Comparison of ENCODE assay signal across 7 mouse cellular contexts in the genomic region with DNA sequence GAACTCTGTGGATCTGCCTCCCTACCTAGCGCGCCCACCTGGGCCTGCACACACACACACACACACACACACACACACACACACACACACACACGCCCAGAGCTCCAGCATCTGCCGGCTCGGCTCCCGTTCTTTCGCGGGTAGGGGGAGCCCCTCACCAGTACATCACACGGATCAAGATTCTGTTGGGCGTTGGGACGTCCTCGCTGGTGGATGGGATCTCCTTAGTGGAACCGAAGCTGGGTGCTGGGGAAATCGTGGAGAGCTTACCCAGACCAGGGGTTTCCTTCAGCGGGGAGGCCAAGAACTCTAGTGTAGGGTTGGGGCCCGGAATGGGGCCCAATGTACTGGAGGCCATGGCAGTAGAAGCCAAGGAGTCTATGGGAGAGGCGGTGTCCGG. TPM values are rescaled to one million over a fixed set of nuclear protein-coding genes. Genes with fewer than 3 reads are reported as not detected.
DNase-seq lines count a peak whose midpoint lies in the region; ATAC-seq and TF ChIP-seq lines count a peak whose summit lies in the region.

No protein-coding gene starts in this region.

- no peaks in the 10 kb centered on the region for H3K9me3 ChIP-seq in lung, postnatal 0 days (ENCODE audit: low read length)
- no peaks in the 10 kb centered on the region for H3K9me3 ChIP-seq in embryonic facial prominence, embryonic 14.5 days (ENCODE audit: control insufficient read depth, low read length)
- no peaks in the 10 kb centered on the region for H3K9me3 ChIP-seq in intestine, postnatal 0 days (ENCODE audit: control insufficient read depth)

- peak; percentile 29; the same call in 1 of the 2 replicates for TF ChIP-seq CTCF in lung, postnatal 0 days (IDR thresholded peaks at IDR 0.05)
- peak; percentile 24 for TF ChIP-seq CTCF in intestine, postnatal 0 days (IDR thresholded peaks at IDR 0.05; ENCODE audit: low read depth)

- 0 out of 2 replicates have a peak, but pooled peaks have one; percentile 17 for ATAC-seq in lung, postnatal 0 days
- ATAC-seq in embryonic facial prominence, embryonic 14.5 days (ENCODE audit: low read depth), result peak; percentile 7; the same call in 1 of the 2 replicates
- ATAC-seq in intestine, postnatal 0 days, result no peak
- ATAC-seq in monocyte, adult 5-6 weeks (replicated peaks; ENCODE audit: insufficient number of reproducible peaks, low FRiP score, low TSS enrichment, poor library complexity, severe bottlenecking), result no peak

- H3K27ac ChIP-seq in lung, postnatal 0 days (ENCODE audit: low read length), result no peak overlapping the region
- no peak overlapping the region for H3K27ac ChIP-seq in embryonic facial prominence, embryonic 14.5 days (replicated peaks; ENCODE audit: low read depth, low read length)
- H3K27ac ChIP-seq in intestine, postnatal 0 days (ENCODE audit: low read depth, low read length), result no peak overlapping the region

- H3K4me1 ChIP-seq in lung, postnatal 0 days (ENCODE audit: insufficient read depth, low read depth, low read length), result no peaks in the 10 kb centered on the region
- no peaks in the 10 kb centered on the region; the same call in none of the 2 replicates for H3K4me1 ChIP-seq in embryonic facial prominence, embryonic 14.5 days (ENCODE audit: control insufficient read depth, insufficient read depth, low read length)
- peaks cover 5% of the 10 kb centered on the region; the same call in 1 of the 2 replicates for H3K4me1 ChIP-seq in intestine, postnatal 0 days (replicated peaks; ENCODE audit: control insufficient read depth, insufficient read depth, low read length)

- no peak for DNase-seq in lung, postnatal 0 days (ENCODE audit: low spot score)
- DNase-seq in lung, postnatal 14 days, result no peak
- DNase-seq in embryonic facial prominence, embryonic 14.5 days (ENCODE audit: low spot score), result peak; percentile 21
- peak; percentile 39 for DNase-seq in retina, embryonic 14.5 days (ENCODE audit: low spot score)
- no peak for DNase-seq in MN1 (ENCODE audit: low spot score)

- peak overlapping the region; percentile 21; the same call in 1 of the 2 replicates for H3K4me3 ChIP-seq in lung, postnatal 0 days (ENCODE audit: low read depth, low read length)
- H3K4me3 ChIP-seq in embryonic facial prominence, embryonic 14.5 days (ENCODE audit: low read depth, low read length), result peak overlapping the region; percentile 30
- H3K4me3 ChIP-seq in intestine, postnatal 0 days (ENCODE audit: low read depth, low read length), result peak overlapping the region; percentile 31

- WGBS in lung, postnatal 0 days, result 1% methylated on average over 16 of the region's 18 CpGs
- WGBS in embryonic facial prominence, embryonic 14.5 days, result 1% methylated on average over 14 of the region's 18 CpGs
- WGBS in intestine, postnatal 0 days, result 1% methylated on average over 18 of the region's 18 CpGs

- peaks cover 40% of the 10 kb centered on the region for H3K27me3 ChIP-seq in lung, postnatal 0 days (replicated peaks; ENCODE audit: insufficient read depth, low read length)
- peaks cover 72% of the 10 kb centered on the region for H3K27me3 ChIP-seq in embryonic facial prominence, embryonic 14.5 days (replicated peaks; ENCODE audit: control insufficient read depth, insufficient read depth, low read length)
- peaks cover 57% of the 10 kb centered on the region for H3K27me3 ChIP-seq in intestine, postnatal 0 days (replicated peaks; ENCODE audit: control insufficient read depth, insufficient read depth, low read length)

- peak overlapping the region; percentile 50 for H3K4me2 ChIP-seq in lung, postnatal 0 days (replicated peaks; ENCODE audit: low read depth, low read length)
- H3K4me2 ChIP-seq in embryonic facial prominence, embryonic 14.5 days (ENCODE audit: low read depth, low read length), result peak overlapping the region; percentile 54
- peak overlapping the region; percentile 60 for H3K4me2 ChIP-seq in intestine, postnatal 0 days (replicated peaks; ENCODE audit: low read depth)

- H3K36me3 ChIP-seq in lung, postnatal 0 days (ENCODE audit: insufficient read depth, low read length), result no peaks in the 10 kb centered on the region
- no peaks in the 10 kb centered on the region for H3K36me3 ChIP-seq in embryonic facial prominence, embryonic 14.5 days (ENCODE audit: control insufficient read depth, insufficient read depth, low read length)
- H3K36me3 ChIP-seq in intestine, postnatal 0 days (ENCODE audit: control insufficient read depth, insufficient read depth), result no peaks in the 10 kb centered on the region

- TF ChIP-seq EP300 in lung, postnatal 0 days (IDR thresholded peaks at IDR 0.05), result no peak

- H3K9ac ChIP-seq in lung, postnatal 0 days (replicated peaks; ENCODE audit: low read depth), result no peak overlapping the region
- H3K9ac ChIP-seq in embryonic facial prominence, embryonic 14.5 days (ENCODE audit: low read depth, low read length), result peak overlapping the region; percentile 34; the same call in 1 of the 2 replicates
- no peak overlapping the region for H3K9ac ChIP-seq in intestine, postnatal 0 days (ENCODE audit: low read depth, low read length)

RNA-seq across cellular contexts. Expression of gene Selenov, which starts 0.8 kb away (rescaled TPM):
- 0.10 and 0.18 TPM in 2 replicates for polyA plus RNA-seq in lung, postnatal 0 days (2015; fragmentation: Nextera tagmentation; extraction: Ambion mirVana)
- 0.42 TPM in 1 of 2 replicates, not detected in the other for polyA plus RNA-seq in embryonic facial prominence, embryonic 14.5 days (2014; fragmentation: Nextera tagmentation; extraction: Ambion mirVana)
- 0.24 TPM in 1 of 2 replicates, not detected in the other for polyA plus RNA-seq in intestine, postnatal 0 days (2015; fragmentation: Nextera tagmentation; extraction: Ambion mirVana)
- not detected in 3 replicates for total RNA-seq in monocyte, adult 5-6 weeks (2017)

RNA-seq across cellular contexts. Expression of gene Dll3, which starts 11.9 kb away (rescaled TPM):
- 0.10 and 0.24 TPM in 2 replicates for polyA plus RNA-seq in lung, postnatal 0 days (2015; fragmentation: Nextera tagmentation; extraction: Ambion mirVana)
- polyA plus RNA-seq in embryonic facial prominence, embryonic 14.5 days (2014; fragmentation: Nextera tagmentation; extraction: Ambion mirVana), result 0.90 and 2.1 TPM in 2 replicates
- 0.90 and 0.95 TPM in 2 replicates for polyA plus RNA-seq in intestine, postnatal 0 days (2015; fragmentation: Nextera tagmentation; extraction: Ambion mirVana)
- total RNA-seq in monocyte, adult 5-6 weeks (2017), result not detected in 3 replicates

RNA-seq across cellular contexts. Expression of gene Eid2b, which starts 12.6 kb away (rescaled TPM):
- polyA plus RNA-seq in lung, postnatal 0 days (2015; fragmentation: Nextera tagmentation; extraction: Ambion mirVana), result 12.1 and 12.9 TPM in 2 replicates
- polyA plus RNA-seq in embryonic facial prominence, embryonic 14.5 days (2014; fragmentation: Nextera tagmentation; extraction: Ambion mirVana), result 13.4 TPM in 2 replicates
- polyA plus RNA-seq in intestine, postnatal 0 days (2015; fragmentation: Nextera tagmentation; extraction: Ambion mirVana), result 6.8 and 7.0 TPM in 2 replicates
- total RNA-seq in monocyte, adult 5-6 weeks (2017), result 6.0 to 10.2 TPM (median 7.5 TPM) in 3 replicates

RNA-seq across cellular contexts. Expression of gene Timm50, which starts 21.7 kb away (rescaled TPM):
- 51.8 and 54.8 TPM in 2 replicates for polyA plus RNA-seq in lung, postnatal 0 days (2015; fragmentation: Nextera tagmentation; extraction: Ambion mirVana)
- 124 and 134 TPM in 2 replicates for polyA plus RNA-seq in embryonic facial prominence, embryonic 14.5 days (2014; fragmentation: Nextera tagmentation; extraction: Ambion mirVana)
- polyA plus RNA-seq in intestine, postnatal 0 days (2015; fragmentation: Nextera tagmentation; extraction: Ambion mirVana), result 68.8 and 69.7 TPM in 2 replicates
- 12.4 to 37.0 TPM (median 19.8 TPM) in 3 replicates for total RNA-seq in monocyte, adult 5-6 weeks (2017)

RNA-seq across cellular contexts. Expression of gene Eid2, which starts 22.5 kb away (rescaled TPM):
- 3.0 and 4.3 TPM in 2 replicates for polyA plus RNA-seq in lung, postnatal 0 days (2015; fragmentation: Nextera tagmentation; extraction: Ambion mirVana)
- polyA plus RNA-seq in embryonic facial prominence, embryonic 14.5 days (2014; fragmentation: Nextera tagmentation; extraction: Ambion mirVana), result 4.9 and 6.3 TPM in 2 replicates
- polyA plus RNA-seq in intestine, postnatal 0 days (2015; fragmentation: Nextera tagmentation; extraction: Ambion mirVana), result 3.1 and 3.7 TPM in 2 replicates
- 0.29 to 0.39 TPM in 2 of 3 replicates, not detected in the other for total RNA-seq in monocyte, adult 5-6 weeks (2017)

Comparison
In these comparisons a context has a peak if more than half of its experiments do, and no peak if none do; other contexts are left out.
1. ATAC-seq: peak in lung, postnatal 0 days (single experiment) and embryonic facial prominence, embryonic 14.5 days (single experiment); none in intestine, postnatal 0 days (single experiment) and monocyte, adult 5-6 weeks (single experiment).
2. DNase-seq: peak in embryonic facial prominence, embryonic 14.5 days (single experiment) and retina, embryonic 14.5 days (single experiment); none in lung, postnatal 0 days (single experiment), lung, postnatal 14 days (single experiment) and MN1 (single experiment).
3. Peak in every context shown above with its lines, with median percentiles within 50 percentile points of each other: H3K4me2 ChIP-seq and H3K4me3 ChIP-seq.